Mouse (Mus musculus): ENCODE results near the gene Gpat2.

GRCm38 (mm10) chr2:127391323-127391722 is 33.7 kb upstream of the Gpat2 start:
- TF ChIP-seq POLR2A (IDR thresholded peaks at IDR 0.05; ENCODE audit: control insufficient read depth, extremely low read depth, insufficient read depth, low read length, poor library complexity) (no peak), CTCF (IDR thresholded peaks at IDR 0.05; ENCODE audit: borderline replicate concordance, control insufficient read depth, extremely low read depth, insufficient read depth, low read length, poor library complexity) (no peak)

All from thymus, adult 2 months (tissue).